ENCODE assay signal across 18 mouse cellular contexts in the genomic region with DNA sequence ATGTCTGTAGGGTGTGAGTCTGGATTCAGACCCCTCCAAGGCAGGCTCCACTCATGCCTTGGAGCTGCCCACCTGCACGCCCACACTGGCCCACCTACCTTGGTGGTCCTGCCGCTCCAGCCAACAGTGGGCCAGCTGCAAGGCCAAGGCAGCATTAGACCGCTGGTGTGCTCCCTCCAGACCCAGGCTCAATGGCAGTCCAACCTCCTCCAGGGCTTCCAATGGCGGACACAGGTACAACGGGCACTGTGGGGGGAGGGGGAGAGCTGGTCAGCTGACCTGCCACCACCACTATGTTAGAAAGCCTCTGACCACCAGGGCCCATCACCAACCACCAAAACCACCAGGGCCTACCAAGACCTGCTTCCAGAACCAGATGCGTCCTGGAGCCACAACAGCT. TPM values are rescaled to one million over a fixed set of nuclear protein-coding genes. Genes with fewer than 3 reads are reported as not detected.
"Had no signal": no experiment of that assay in that cellular context is flagged by ENCODE, and none has a peak within 500 bp of the region (broad histone marks: within the 10 kb centered on the region; RNA-seq: fewer than 3 reads in every experiment).

No protein-coding gene starts in this region.

- H3K4me2 ChIP-seq: kidney, embryonic 15.5 days; liver, embryonic 12.5 days; liver, embryonic 15.5 days; lung, embryonic 15.5 days; midbrain, embryonic 13.5 days had no signal

- H3K9me3 ChIP-seq: kidney, embryonic 15.5 days; liver, embryonic 12.5 days; liver, embryonic 15.5 days; lung, embryonic 15.5 days; megakaryocyte, embryonic 14.5 days; midbrain, embryonic 10.5 days; midbrain, embryonic 13.5 days had no signal

- H3K27ac ChIP-seq: kidney, embryonic 15.5 days; left cerebral cortex, adult 2 months; liver, embryonic 12.5 days; liver, embryonic 15.5 days; lung, embryonic 15.5 days; midbrain, embryonic 10.5 days; midbrain, embryonic 13.5 days had no signal

- ATAC-seq: liver, embryonic 12.5 days; midbrain, embryonic 13.5 days; midbrain, embryonic 16.5 days had no signal

- H3K27me3 ChIP-seq: kidney, embryonic 15.5 days; liver, embryonic 12.5 days; liver, embryonic 15.5 days; lung, embryonic 15.5 days; megakaryocyte, embryonic 14.5 days; midbrain, embryonic 13.5 days had no signal

- DNase-seq: kidney, adult 8-10 months; kidney, postnatal 10 days; kidney, postnatal 36 days; layer of hippocampus, postnatal 36 days; lung, adult 18-20 months; lung, postnatal 10 days; lung, postnatal 36 days; thymus, postnatal 25 days had no signal

- H3K4me1 ChIP-seq: midbrain, embryonic 13.5 days had no signal

- H3K9ac ChIP-seq: kidney, embryonic 15.5 days; liver, embryonic 12.5 days; liver, embryonic 15.5 days; lung, embryonic 15.5 days; midbrain, embryonic 13.5 days had no signal

- H3K4me3 ChIP-seq: kidney, embryonic 15.5 days; left cerebral cortex, adult 2 months; liver, embryonic 12.5 days; liver, embryonic 15.5 days; lung, embryonic 15.5 days; megakaryocyte, embryonic 14.5 days; midbrain, embryonic 10.5 days; midbrain, embryonic 13.5 days had no signal

RNA-seq across cellular contexts. Expression of a gene that starts 54.2 kb away (rescaled TPM):
- polyA plus RNA-seq: kidney, embryonic 15.5 days; liver, embryonic 12.5 days; liver, embryonic 15.5 days; small intestine, adult 2 months had no signal
